Mouse (Mus musculus) MEL (cell line): ENCODE measurements around the gene Mcat.

ENCODE experiments used
- CHD2 ChIP-seq: IDR thresholded peaks from 2 replicates; pipeline ENCODE4 v1.6.1; 2011; ENCODE audit warnings: low read length, improper control_type of control experiment
- CTCF ChIP-seq, 3 experiments: IDR thresholded peaks in 2 of 3; conservative IDR thresholded peaks in 1 of 3; 2 replicates each; pipeline ENCODE4 v1.5.1; 2011 to 2012; ENCODE audit warnings: low read length in 3 of 3, low read depth in 2 of 3, mild to moderate bottlenecking in 2 of 3, improper control_type of control experiment in 1 of 3, inconsistent platforms in 1 of 3, mixed read lengths in 1 of 3, moderate library complexity in 1 of 3; ENCODE audit not compliant: control insufficient read depth in 1 of 3, insufficient read depth in 1 of 3, poor library complexity in 1 of 3, severe bottlenecking in 1 of 3
- E2F4 ChIP-seq: IDR thresholded peaks from 2 replicates; pipeline ENCODE4 v1.6.1; 2011; ENCODE audit warnings: low read depth, low read length, improper control_type of control experiment, borderline replicate concordance
- ELF1 ChIP-seq: IDR thresholded peaks from 2 replicates; pipeline ENCODE4 v1.6.1; 2014; ENCODE audit warnings: low read depth, mild to moderate bottlenecking, inconsistent platforms, low read length, improper control_type of control experiment, moderate library complexity
- EP300 ChIP-seq, 2 experiments: IDR thresholded peaks; 2 replicates each; pipeline ENCODE4 v1.6.1; 2011; ENCODE audit warnings: improper control_type of control experiment in 2 of 2, low read length in 2 of 2, low read depth in 1 of 2, mild to moderate bottlenecking in 1 of 2
- GABPA ChIP-seq: IDR thresholded peaks from 2 replicates; pipeline ENCODE4 v1.6.1; 2012; ENCODE audit warnings: low read depth, mild to moderate bottlenecking, inconsistent platforms, low read length, improper control_type of control experiment, moderate library complexity
- GATA1 ChIP-seq: IDR thresholded peaks from 2 replicates; pipeline ENCODE4 v1.6.1; 2011; ENCODE audit warnings: low read depth, low read length, improper control_type of control experiment
- POLR2A ChIP-seq, 2 experiments: IDR thresholded peaks; 2 replicates each; pipeline ENCODE4 v1.6.1; 2011 to 2012; ENCODE audit warnings: low read length in 2 of 2, mild to moderate bottlenecking in 2 of 2, control low read depth in 1 of 2, improper control_type of control experiment in 1 of 2, low read depth in 1 of 2, moderate library complexity in 1 of 2; ENCODE audit not compliant: control insufficient read depth in 1 of 2, insufficient read depth in 1 of 2, poor library complexity in 1 of 2
- RCOR1 ChIP-seq: IDR thresholded peaks from 2 replicates; pipeline ENCODE4 v1.6.1; 2012; ENCODE audit warnings: low read depth, mild to moderate bottlenecking, inconsistent platforms, low read length, improper control_type of control experiment
- TAL1 ChIP-seq: IDR thresholded peaks from 2 replicates; pipeline ENCODE4 v1.6.1; 2012; ENCODE audit warnings: mild to moderate bottlenecking, inconsistent platforms, low read length, moderate library complexity, mixed read lengths
- TCF12 ChIP-seq: IDR thresholded peaks from 2 replicates; pipeline ENCODE4 v1.6.1; 2014; ENCODE audit warnings: low read depth, mild to moderate bottlenecking, inconsistent platforms, low read length, improper control_type of control experiment, moderate library complexity
- USF1 ChIP-seq: IDR thresholded peaks from 2 replicates; pipeline ENCODE4 v1.6.1; 2014; ENCODE audit warnings: low read depth, mild to moderate bottlenecking, inconsistent platforms, low read length, improper control_type of control experiment, moderate library complexity
- USF2 ChIP-seq, 2 experiments: IDR thresholded peaks; 2 replicates each; pipeline ENCODE4 v1.6.1; 2011 to 2012; ENCODE audit warnings: improper control_type of control experiment in 2 of 2, low read length in 2 of 2, borderline replicate concordance in 1 of 2, inconsistent platforms in 1 of 2, low read depth in 1 of 2, mild to moderate bottlenecking in 1 of 2; ENCODE audit not compliant: insufficient read depth in 1 of 2

- TF ChIP-seq TAL1: no peak
- no peak for TF ChIP-seq POLR2A (IDR thresholded peaks at IDR 0.05; ENCODE audit: control insufficient read depth in 1 of 2, insufficient read depth in 1 of 2, low read depth in 1 of 2, low read length in 2 of 2, poor library complexity in 1 of 2)
- no peak for TF ChIP-seq CHD2
- TF ChIP-seq ELF1: no peak
- TF ChIP-seq CTCF (IDR thresholded peaks at IDR 0.05 in 2 of 3, conservative IDR thresholded peaks at IDR 0.05 in 1 of 3; ENCODE audit: control insufficient read depth in 1 of 3, insufficient read depth in 1 of 3, low read depth in 2 of 3, low read length in 3 of 3, poor library complexity in 1 of 3, severe bottlenecking in 1 of 3): no peak
- TF ChIP-seq USF2 (IDR thresholded peaks at IDR 0.05; ENCODE audit: borderline replicate concordance in 1 of 2, insufficient read depth in 1 of 2, low read depth in 1 of 2, low read length in 2 of 2): no peak
- no peak for TF ChIP-seq TCF12
- TF ChIP-seq E2F4: no peak
- no peak for TF ChIP-seq USF1
- no peak for TF ChIP-seq GABPA
- TF ChIP-seq RCOR1: no peak
- no peak for TF ChIP-seq GATA1
- no peak for TF ChIP-seq EP300 (IDR thresholded peaks at IDR 0.05; ENCODE audit: low read depth in 1 of 2, low read length in 2 of 2)
These were observed 28.2 kb upstream of the Mcat start for GRCm38 (mm10) chr15:83591758-83592157.
